Mouse (Mus musculus) B cell, adult 62 days (primary cell): ENCODE measurements around the gene Tmem234. TPM values are rescaled to one million over a fixed set of nuclear protein-coding genes. Genes with fewer than 3 reads are reported as not detected.

Experiments
- total RNA-seq: library from RNA; stranded (reverse); gene quantifications from 4 replicates; pipeline ENCODE4 v1.2.4, GENCODE M21; 2023

The Tmem234 gene
- total RNA-seq = 107 to 127 TPM (median 116 TPM) in 4 replicates

GRCm38 (mm10) chr4:129600233-129601158, at the start of gene Tmem234, which contains the start of gene Eif3i:
Gene Tmem234 (plus strand): TSS chr4:129600668.
Gene Eif3i (minus strand): TSS chr4:129600648.

GRCm38 (mm10) chr4:129573430-129573829, 27.0 kb upstream of the Tmem234 start, which contains the start of gene Lck:
Gene Lck (minus strand): TSS chr4:129573641.

GRCm38 (mm10) chr4:129578466-129578865, 22.0 kb upstream of the Tmem234 start, which contains the start of gene Fam167b:
Gene Fam167b (minus strand): TSS chr4:129578549.

GRCm38 (mm10) chr4:129614093-129614492, 13.6 kb downstream of the Tmem234 start, which contains the start of gene Dcdc2b:
Gene Dcdc2b (minus strand): TSS chr4:129614257.

GRCm38 (mm10) chr4:129618786-129619691, 18.6 kb downstream of the Tmem234 start, which contains the start of gene Iqcc:
Gene Iqcc (minus strand): TSS chr4:129619099.

GRCm38 (mm10) chr4:129623681-129624091, 23.2 kb downstream of the Tmem234 start, which contains the start of gene Ccdc28b:
Gene Ccdc28b (minus strand): TSS chr4:129623947.

GRCm38 (mm10) chr4:129640638-129641467, 40.4 kb downstream of the Tmem234 start, which contains the start of gene Txlna:
Gene Txlna (minus strand): TSS chr4:129641065.

GRCm38 (mm10) chr4:129672083-129672877, 71.8 kb downstream of the Tmem234 start, which contains the start of gene Kpna6:
Gene Kpna6 (minus strand): TSS chr4:129672767.

Other genes starting within 250 kb of the Tmem234 start
- gene Zbtb8a, start 222.6 kb upstream of the Tmem234 start, total RNA-seq = 2.2 to 4.1 TPM (median 3.4 TPM) in 4 replicates
- not detected in 4 replicates for gene Zbtb8b, start 159.8 kb upstream of the Tmem234 start, total RNA-seq
- gene Bsdc1, start 139.1 kb upstream of the Tmem234 start, total RNA-seq = 125 to 159 TPM (median 135 TPM) in 4 replicates
- 0.46 to 0.88 TPM in 2 of 4 replicates, not detected in the others for gene Tssk3, start 109.6 kb upstream of the Tmem234 start, total RNA-seq
- gene Fam229a, start 109.5 kb upstream of the Tmem234 start, total RNA-seq = 2.2 to 3.5 TPM in 2 of 4 replicates, not detected in the others
- gene Marcksl1, start 87.1 kb upstream of the Tmem234 start, total RNA-seq = 87.6 to 108 TPM (median 95.2 TPM) in 4 replicates
- 167 to 184 TPM (median 171 TPM) in 4 replicates for gene Hdac1, start 58.0 kb upstream of the Tmem234 start, total RNA-seq
- 18.6 to 29.8 TPM (median 24.1 TPM) in 4 replicates for gene Lck, start 27.0 kb upstream of the Tmem234 start, total RNA-seq
- not detected in 4 replicates for gene Fam167b, start 22.1 kb upstream of the Tmem234 start, total RNA-seq
- gene Eif3i, start within 50 bp of the Tmem234 start, total RNA-seq = 145 to 162 TPM (median 151 TPM) in 4 replicates
- gene Dcdc2b, start 13.6 kb downstream of the Tmem234 start, total RNA-seq = 0.88 to 2.6 TPM (median 1.4 TPM) in 4 replicates
- gene Iqcc, start 18.4 kb downstream of the Tmem234 start, total RNA-seq = 10.8 to 16.9 TPM (median 13.6 TPM) in 4 replicates
- 14.8 to 21.3 TPM (median 20.1 TPM) in 4 replicates for gene Ccdc28b, start 23.3 kb downstream of the Tmem234 start, total RNA-seq
- 80.5 to 92.9 TPM (median 85.9 TPM) in 4 replicates for gene Txlna, start 40.4 kb downstream of the Tmem234 start, total RNA-seq
- 36.4 to 49.2 TPM (median 40.5 TPM) in 4 replicates for gene Kpna6, start 72.1 kb downstream of the Tmem234 start, total RNA-seq
- gene Tmem39b, start 96.2 kb downstream of the Tmem234 start, total RNA-seq = 17.0 to 20.4 TPM (median 18.8 TPM) in 4 replicates
- gene Khdrbs1, start 141.6 kb downstream of the Tmem234 start, total RNA-seq = 131 to 145 TPM (median 136 TPM) in 4 replicates
- 402 to 422 TPM (median 407 TPM) in 4 replicates for gene Ptp4a2, start 210.6 kb downstream of the Tmem234 start, total RNA-seq